Mouse (Mus musculus): ENCODE measurements at regions not wholly inside any gene's neighbourhood (a gene's known extent, or its start where the extent isn't known, plus 50 kb on each side); places are given as distances from the start of the nearest gene placed in this dataset.
A peak's percentile ranks its signal among the peaks of the same experiment; 100 is the strongest.

- WGBS, result under 1% methylated on average over 5 of the region's 5 CpGs
- Histone ChIP-seq H3K9ac (ENCODE audit: low read length) (peak overlapping the region; percentile 68), H3K4me1 (ENCODE audit: control insufficient read depth, insufficient read depth, low read length) (no peaks in the 10 kb centered on the region; the same call in 1 of the 2 replicates), H3K36me3 (ENCODE audit: control insufficient read depth, insufficient read depth, low read length) (no peaks in the 10 kb centered on the region), H3K4me3 (ENCODE audit: low read depth, low read length) (peak overlapping the region; percentile 52), H3K27me3 (replicated peaks; ENCODE audit: control insufficient read depth, insufficient read depth, low read length) (no peaks in the 10 kb centered on the region), H3K9me3 (replicated peaks; ENCODE audit: control insufficient read depth, low read length) (no peaks in the 10 kb centered on the region), H3K4me2 (ENCODE audit: low read length) (peak overlapping the region; percentile 96), H3K27ac (ENCODE audit: low read depth, low read length) (no peak overlapping the region)
- DNase-seq (ENCODE audit: low spot score) (peak; percentile 87), ATAC-seq (peak; percentile 82)
Observed at GRCm38 (mm10) chr4:9771103-9771474, 1103.2 kb upstream of the 2610301B20Rik start.

GRCm38 (mm10) chr4:9778391-9778790 is 1095.9 kb upstream of the 2610301B20Rik start:
- H3K9ac ChIP-seq (ENCODE audit: low read length), result no peak overlapping the region
- no peak for ATAC-seq
- H3K4me1 ChIP-seq (ENCODE audit: control insufficient read depth, insufficient read depth, low read length), result no peaks in the 10 kb centered on the region
- H3K36me3 ChIP-seq (ENCODE audit: control insufficient read depth, insufficient read depth, low read length), result no peaks in the 10 kb centered on the region
- 93% methylated on average over 8 of the region's 8 CpGs for WGBS
- no peak overlapping the region for H3K27ac ChIP-seq (ENCODE audit: low read depth, low read length)
- DNase-seq (ENCODE audit: low spot score), result no peak
- H3K4me2 ChIP-seq (ENCODE audit: low read length), result no peak overlapping the region
- no peaks in the 10 kb centered on the region for H3K27me3 ChIP-seq (replicated peaks; ENCODE audit: control insufficient read depth, insufficient read depth, low read length)
- H3K4me3 ChIP-seq (ENCODE audit: low read depth, low read length), result no peak overlapping the region
- no peaks in the 10 kb centered on the region for H3K9me3 ChIP-seq (replicated peaks; ENCODE audit: control insufficient read depth, low read length)

GRCm38 (mm10) chr4:9779594-9779993 is 1094.7 kb upstream of the 2610301B20Rik start:
- no peak for DNase-seq (ENCODE audit: low spot score)
- Histone ChIP-seq H3K4me1 (ENCODE audit: control insufficient read depth, insufficient read depth, low read length) (no peaks in the 10 kb centered on the region), H3K4me3 (ENCODE audit: low read depth, low read length) (no peak overlapping the region), H3K27ac (ENCODE audit: low read depth, low read length) (no peak overlapping the region), H3K9ac (ENCODE audit: low read length) (no peak overlapping the region), H3K36me3 (ENCODE audit: control insufficient read depth, insufficient read depth, low read length) (no peaks in the 10 kb centered on the region), H3K27me3 (replicated peaks; ENCODE audit: control insufficient read depth, insufficient read depth, low read length) (no peaks in the 10 kb centered on the region), H3K9me3 (replicated peaks; ENCODE audit: control insufficient read depth, low read length) (no peaks in the 10 kb centered on the region), H3K4me2 (ENCODE audit: low read length) (no peak overlapping the region)
- ATAC-seq, result no peak
- 78% methylated on average over 3 of the region's 3 CpGs for WGBS

GRCm38 (mm10) chr4:9780179-9780578 is 1094.1 kb upstream of the 2610301B20Rik start:
- no peaks in the 10 kb centered on the region for H3K9me3 ChIP-seq (replicated peaks; ENCODE audit: control insufficient read depth, low read length)
- H3K9ac ChIP-seq (ENCODE audit: low read length), result no peak overlapping the region
- no peak overlapping the region for H3K4me3 ChIP-seq (ENCODE audit: low read depth, low read length)
- H3K27ac ChIP-seq (ENCODE audit: low read depth, low read length), result no peak overlapping the region
- no peaks in the 10 kb centered on the region for H3K27me3 ChIP-seq (replicated peaks; ENCODE audit: control insufficient read depth, insufficient read depth, low read length)
- H3K4me1 ChIP-seq (ENCODE audit: control insufficient read depth, insufficient read depth, low read length), result no peaks in the 10 kb centered on the region
- peak; percentile 80 for DNase-seq (ENCODE audit: low spot score)
- WGBS, result 36% methylated on average over 9 of the region's 9 CpGs
- peak; percentile 74 for ATAC-seq
- no peaks in the 10 kb centered on the region for H3K36me3 ChIP-seq (ENCODE audit: control insufficient read depth, insufficient read depth, low read length)
- no peak overlapping the region for H3K4me2 ChIP-seq (ENCODE audit: low read length)

DNA sequence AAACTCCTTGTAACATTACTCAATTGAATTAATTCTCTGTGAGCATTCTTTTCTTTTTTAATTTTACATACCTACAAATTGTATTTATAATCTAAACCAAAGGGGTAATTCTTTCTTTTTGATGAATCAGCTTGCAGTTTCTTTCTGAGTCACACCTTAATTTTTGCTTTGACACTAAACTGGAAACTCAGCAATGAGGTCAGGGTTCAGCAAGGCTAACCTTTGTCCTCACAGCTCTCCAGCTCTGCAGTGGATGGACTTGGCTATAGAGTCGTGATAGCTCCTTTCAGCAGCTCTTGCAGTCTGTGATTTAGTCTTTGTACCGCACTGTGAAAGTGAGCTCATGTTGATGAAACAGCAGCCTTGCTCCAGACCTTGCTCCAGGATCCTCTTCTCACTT is 1093.0 kb upstream of the 2610301B20Rik start:
- ATAC-seq (no peak), DNase-seq (ENCODE audit: low spot score) (no peak)
- H3K27ac ChIP-seq (ENCODE audit: low read depth, low read length), result no peak overlapping the region
- no peak overlapping the region for H3K9ac ChIP-seq (ENCODE audit: low read length)
- H3K4me1 ChIP-seq (ENCODE audit: control insufficient read depth, insufficient read depth, low read length), result no peaks in the 10 kb centered on the region
- H3K4me2 ChIP-seq (ENCODE audit: low read length), result no peak overlapping the region
- no peaks in the 10 kb centered on the region for H3K27me3 ChIP-seq (replicated peaks; ENCODE audit: control insufficient read depth, insufficient read depth, low read length)
- 71% methylated on average over 2 of the region's 2 CpGs for WGBS
- no peak overlapping the region for H3K4me3 ChIP-seq (ENCODE audit: low read depth, low read length)
- H3K36me3 ChIP-seq (ENCODE audit: control insufficient read depth, insufficient read depth, low read length), result no peaks in the 10 kb centered on the region
- no peaks in the 10 kb centered on the region for H3K9me3 ChIP-seq (replicated peaks; ENCODE audit: control insufficient read depth, low read length)

DNA sequence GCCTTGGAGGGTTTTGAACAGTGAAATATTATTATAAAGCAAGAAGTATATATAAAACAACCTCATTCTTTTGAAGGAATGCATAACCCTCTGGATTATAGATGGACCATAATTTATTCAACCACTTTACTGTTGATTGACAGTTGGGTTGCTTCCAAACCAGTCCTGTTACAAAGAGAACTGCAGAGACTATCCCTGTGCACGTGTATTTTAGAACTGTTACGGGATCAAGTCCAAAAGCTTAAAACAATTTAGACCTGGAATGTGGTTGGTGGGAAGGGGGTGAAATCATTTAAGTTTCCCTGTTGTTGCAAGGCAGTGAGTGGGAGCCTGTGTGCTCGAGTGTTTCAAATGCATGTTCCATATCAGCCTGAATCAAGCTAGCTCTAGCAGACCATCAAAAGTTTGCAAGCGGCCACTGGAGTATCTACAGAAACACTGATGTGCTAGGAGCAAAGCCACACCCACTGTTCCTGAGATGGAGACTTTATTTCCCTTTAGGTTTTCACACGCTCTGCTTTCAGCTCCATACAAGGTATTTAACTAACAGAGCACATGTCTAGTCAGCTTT is 1086.4 kb upstream of the 2610301B20Rik start:
- no peaks in the 10 kb centered on the region for H3K4me1 ChIP-seq (ENCODE audit: control insufficient read depth, insufficient read depth, low read length)
- no peak overlapping the region for H3K9ac ChIP-seq (ENCODE audit: low read length)
- DNase-seq (ENCODE audit: low spot score), result peak; percentile 32
- peak; percentile 50; the same call in 1 of the 2 replicates for ATAC-seq
- H3K27ac ChIP-seq (ENCODE audit: low read depth, low read length), result no peak overlapping the region
- no peak overlapping the region for H3K4me3 ChIP-seq (ENCODE audit: low read depth, low read length)
- WGBS, result 53% methylated on average over 5 of the region's 5 CpGs
- H3K9me3 ChIP-seq (replicated peaks; ENCODE audit: control insufficient read depth, low read length), result no peaks in the 10 kb centered on the region
- H3K27me3 ChIP-seq (replicated peaks; ENCODE audit: control insufficient read depth, insufficient read depth, low read length), result no peaks in the 10 kb centered on the region
- no peaks in the 10 kb centered on the region for H3K36me3 ChIP-seq (ENCODE audit: control insufficient read depth, insufficient read depth, low read length)
- no peak overlapping the region for H3K4me2 ChIP-seq (ENCODE audit: low read length)

GRCm38 (mm10) chr4:9790478-9790877 is 1083.8 kb upstream of the 2610301B20Rik start:
- no peaks in the 10 kb centered on the region for H3K4me1 ChIP-seq (ENCODE audit: control insufficient read depth, insufficient read depth, low read length)
- WGBS, result 93% methylated on average over 8 of the region's 8 CpGs
- no peak overlapping the region for H3K4me3 ChIP-seq (ENCODE audit: low read depth, low read length)
- no peak for DNase-seq (ENCODE audit: low spot score)
- H3K4me2 ChIP-seq (ENCODE audit: low read length), result no peak overlapping the region
- no peak overlapping the region for H3K27ac ChIP-seq (ENCODE audit: low read depth, low read length)
- H3K9me3 ChIP-seq (replicated peaks; ENCODE audit: control insufficient read depth, low read length), result no peaks in the 10 kb centered on the region
- H3K9ac ChIP-seq (ENCODE audit: low read length), result no peak overlapping the region
- no peak for ATAC-seq
- H3K27me3 ChIP-seq (replicated peaks; ENCODE audit: control insufficient read depth, insufficient read depth, low read length), result no peaks in the 10 kb centered on the region
- H3K36me3 ChIP-seq (ENCODE audit: control insufficient read depth, insufficient read depth, low read length), result no peaks in the 10 kb centered on the region
